Mouse (Mus musculus) layer of hippocampus, postnatal 14 days (tissue): ENCODE measurements at regions not wholly inside any gene's neighbourhood (a gene's known extent, or its start where the extent isn't known, plus 50 kb on each side); places are given as distances from the start of the nearest gene placed in this dataset.

Source experiments
- DNase-seq, 2 experiments: peaks; one replicate each; pipeline ENCODE4 v3.0.0; 2021 to 2022; ENCODE audit warnings: low spot score in 2 of 2, mixed read lengths in 1 of 2

DNA sequence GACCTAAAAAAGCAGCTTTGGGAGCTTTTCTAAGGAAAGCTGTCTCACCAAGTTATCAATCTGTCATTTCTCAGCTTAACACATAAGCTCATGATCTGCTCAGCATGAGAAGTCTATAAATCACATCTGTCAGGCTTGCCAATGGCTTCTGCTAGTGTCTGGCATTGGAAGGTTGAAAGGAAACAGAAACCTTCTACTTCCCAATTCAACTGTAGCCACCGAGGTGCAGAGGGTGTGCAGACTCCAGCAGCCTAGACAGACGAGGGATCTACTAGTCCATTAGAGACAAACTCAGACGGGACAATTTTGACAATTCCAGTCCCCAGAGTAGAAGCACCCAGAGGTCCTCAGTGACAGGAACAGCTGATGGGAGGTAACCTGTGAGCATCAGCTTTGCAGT, 103.0 kb downstream of the Nab1 start:
- peak in 1 of 2 experiments; percentile 7 for DNase-seq

GRCm38 (mm10) chr1:52392933-52393332, 107.5 kb downstream of the Nab1 start:
- no peak for DNase-seq

- DNase-seq, result no peak
Measured at GRCm38 (mm10) chr1:52388836-52389235, 111.6 kb downstream of the Nab1 start.

DNA sequence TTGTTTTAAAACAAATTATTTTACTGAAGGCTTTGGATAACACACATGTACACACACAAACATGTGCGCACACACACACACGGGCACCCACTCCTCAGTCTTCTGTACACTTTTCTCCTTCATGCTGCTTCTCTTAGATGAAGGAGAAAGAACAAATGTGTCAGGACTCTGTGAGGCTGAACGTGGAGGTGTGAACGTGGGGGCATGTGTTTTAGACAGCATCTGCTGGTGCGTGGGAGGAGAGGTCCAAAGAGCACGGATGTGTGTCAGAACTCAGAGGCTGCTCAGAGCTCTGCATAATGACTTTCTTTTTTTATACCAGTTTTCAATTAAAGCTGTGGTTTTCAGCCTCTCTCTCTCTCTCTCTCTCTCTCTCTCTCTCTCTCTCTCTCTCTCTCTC, 112.4 kb downstream of the Nab1 start:
- no peak for DNase-seq

GRCm38 (mm10) chr1:52387062-52387461, 113.4 kb downstream of the Nab1 start:
- DNase-seq, result no peak

DNA sequence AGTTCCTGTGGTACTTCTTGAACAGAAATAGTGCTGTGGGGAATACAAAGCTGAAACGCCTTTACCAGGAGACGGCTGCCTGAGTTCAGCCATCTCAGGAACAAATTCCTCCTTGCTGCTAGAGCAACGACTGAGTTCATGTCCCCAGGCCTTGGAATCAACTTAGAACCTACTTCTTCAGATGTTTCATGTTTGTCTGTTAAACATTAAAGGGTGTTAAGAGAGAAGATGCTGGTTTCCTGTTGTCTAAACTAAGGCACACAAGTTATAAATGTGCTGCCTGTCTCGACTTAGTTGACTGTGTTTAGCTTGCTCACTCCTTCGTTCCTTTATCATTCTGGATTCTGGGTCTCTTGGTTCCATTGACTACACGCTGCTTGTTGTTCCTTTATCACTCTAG, 125.2 kb downstream of the Nab1 start:
- DNase-seq, result no peak

- no peak for DNase-seq
Measured at GRCm38 (mm10) chr1:52374666-52375065, 125.8 kb downstream of the Nab1 start.

DNA sequence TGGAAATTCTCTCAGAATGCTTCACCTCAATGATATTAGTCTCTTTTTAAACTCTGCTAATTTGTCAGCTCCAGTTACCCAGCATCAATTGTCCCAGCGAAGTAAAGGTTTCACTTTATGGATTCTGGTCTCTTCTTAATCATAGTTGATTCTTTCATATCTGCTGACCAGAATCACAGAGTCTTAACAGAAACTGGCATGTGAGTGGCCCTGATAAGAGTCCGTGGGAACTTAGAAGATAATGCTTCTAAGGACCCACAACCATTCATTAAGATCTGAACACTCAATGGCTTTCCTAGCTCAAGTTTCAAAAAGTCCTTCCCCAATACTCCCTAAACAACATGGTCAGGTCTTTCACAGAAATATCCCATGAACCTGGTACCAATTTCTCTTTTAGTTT, 126.7 kb downstream of the Nab1 start:
- no peak for DNase-seq

DNA sequence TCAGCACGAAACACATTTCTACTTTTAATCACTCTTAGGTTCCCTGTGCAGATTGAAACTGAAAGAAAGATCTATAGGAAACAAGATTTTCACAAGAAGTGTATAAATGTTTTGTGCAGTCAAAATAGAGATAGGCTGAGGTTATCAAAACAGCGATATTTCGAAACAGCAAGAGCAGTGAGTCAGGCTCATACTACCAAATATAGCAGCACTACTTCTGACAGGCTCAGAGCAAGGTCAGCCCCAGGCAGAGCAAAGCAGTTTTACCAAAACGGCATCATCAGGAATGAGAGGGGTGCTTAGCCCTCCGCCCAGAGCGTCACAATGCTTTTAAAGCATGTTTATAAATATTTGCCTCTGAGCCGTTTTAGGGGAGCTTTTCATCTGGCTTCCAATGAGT, 133.4 kb upstream of the Gls start:
- no peak for DNase-seq

- DNase-seq, result no peak
Measured at GRCm38 (mm10) chr1:52363625-52364024, 130.6 kb upstream of the Gls start.

GRCm38 (mm10) chr1:52362976-52363375, 129.9 kb upstream of the Gls start:
- DNase-seq, result no peak

DNA sequence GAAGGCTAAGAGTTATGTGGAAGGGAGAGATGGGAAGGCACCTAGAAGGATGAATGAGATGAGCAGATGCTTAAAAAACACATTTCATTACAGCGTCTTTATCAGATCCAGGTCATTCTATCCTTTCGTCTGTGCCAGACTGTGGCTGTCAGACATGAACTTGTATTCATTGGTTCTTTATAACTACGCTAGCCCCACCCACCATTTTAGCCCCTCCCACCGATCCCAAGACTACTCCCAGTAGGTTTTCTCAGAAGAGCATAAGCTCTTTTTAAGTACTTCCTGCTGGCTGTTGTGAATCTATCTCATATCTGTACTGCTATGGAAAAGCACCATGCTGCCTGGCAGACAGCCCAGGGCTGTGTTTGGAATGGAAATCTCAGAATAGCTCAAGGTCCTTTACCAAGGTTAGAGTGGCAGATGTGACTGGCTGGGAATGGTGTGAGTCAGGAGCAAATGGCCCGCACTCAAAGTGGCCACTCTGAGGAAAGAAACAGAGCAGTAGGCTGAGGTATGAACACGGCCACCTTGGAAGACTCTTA, 121.1 kb upstream of the Gls start:
- peak in 1 of 2 experiments; percentile 8 for DNase-seq

DNA sequence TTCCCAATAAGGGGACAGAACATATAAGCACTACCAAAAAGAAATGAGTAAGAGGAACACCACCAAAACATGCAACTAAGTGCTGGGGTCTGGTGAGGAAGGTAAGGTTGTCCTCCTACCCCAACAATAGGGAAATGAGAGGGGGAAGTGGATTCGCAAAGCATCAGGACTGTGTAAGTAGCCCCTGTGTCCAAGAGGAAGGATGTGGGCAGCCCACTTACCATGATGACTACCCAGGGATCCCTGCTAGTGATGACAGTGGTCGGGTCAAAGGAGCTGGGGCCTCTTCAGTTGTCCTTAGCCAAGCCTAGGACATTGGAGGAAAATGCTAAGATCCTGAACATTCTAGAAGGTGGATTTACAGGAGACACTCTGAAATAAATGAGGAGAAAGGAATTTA, 109.1 kb upstream of the Gls start:
- DNase-seq, result no peak

GRCm38 (mm10) chr1:52338704-52339103, 105.7 kb upstream of the Gls start:
- no peak for DNase-seq

DNA sequence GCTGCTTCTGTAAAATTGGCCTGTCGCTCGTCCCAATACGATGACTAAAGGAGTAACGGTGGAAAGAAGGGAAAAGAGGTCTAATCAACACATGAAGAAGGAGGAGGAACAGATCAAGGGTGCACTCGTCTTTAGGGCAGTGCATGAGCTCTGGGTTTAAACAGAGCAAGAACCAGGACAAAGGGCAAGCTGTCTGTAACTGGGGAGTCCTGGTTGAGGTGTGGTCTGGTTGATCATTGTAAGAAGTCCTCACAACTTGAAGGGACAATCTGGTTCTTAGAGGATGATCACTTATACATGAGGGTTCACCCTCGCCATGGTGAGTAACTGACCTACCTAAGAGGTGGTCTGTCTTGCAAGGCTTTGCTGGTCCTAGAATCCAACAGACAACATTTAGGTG, 105.2 kb upstream of the Gls start:
- DNase-seq, result no peak

DNA sequence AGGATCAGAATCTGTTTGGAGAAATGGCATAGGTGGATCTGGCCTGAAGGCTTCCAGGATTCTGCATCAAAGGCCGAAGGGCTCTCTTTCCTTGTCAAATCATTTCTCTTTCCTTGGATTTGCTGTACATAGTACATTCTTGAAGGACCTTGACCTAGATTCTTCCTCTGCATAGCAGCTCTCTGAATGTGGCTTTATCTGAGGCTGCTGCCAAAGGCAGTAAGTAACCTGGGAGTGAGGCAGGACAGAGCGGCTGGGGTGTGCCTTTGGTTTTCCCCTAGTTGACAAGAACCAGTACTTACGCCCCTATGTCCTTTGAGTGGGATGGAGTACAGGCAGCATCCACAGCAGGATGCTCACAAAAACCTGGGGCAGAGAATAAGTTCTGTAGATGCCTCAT, 103.7 kb upstream of the Gls start:
- no peak for DNase-seq

DNA sequence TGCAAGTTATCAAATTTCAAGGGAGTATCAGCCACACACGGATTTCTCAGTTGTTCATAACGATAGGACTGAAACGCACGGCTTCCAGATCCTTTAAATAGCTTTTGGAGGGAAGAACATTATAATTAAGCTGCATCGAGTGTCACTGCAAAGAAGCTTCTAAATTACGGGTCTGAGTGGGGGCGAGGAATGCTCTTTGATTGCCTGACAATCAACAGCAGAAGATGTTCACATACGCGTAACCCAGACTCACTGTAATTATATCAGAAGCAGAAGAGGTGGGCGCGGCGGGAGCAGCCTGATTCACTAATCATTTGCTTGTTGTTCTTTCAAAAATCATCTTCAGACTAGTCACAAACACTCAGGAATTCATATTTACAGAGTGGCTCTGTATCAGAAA, 99.0 kb upstream of the Gls start:
- DNase-seq, result peak in 1 of 2 experiments; percentile 14

DNA sequence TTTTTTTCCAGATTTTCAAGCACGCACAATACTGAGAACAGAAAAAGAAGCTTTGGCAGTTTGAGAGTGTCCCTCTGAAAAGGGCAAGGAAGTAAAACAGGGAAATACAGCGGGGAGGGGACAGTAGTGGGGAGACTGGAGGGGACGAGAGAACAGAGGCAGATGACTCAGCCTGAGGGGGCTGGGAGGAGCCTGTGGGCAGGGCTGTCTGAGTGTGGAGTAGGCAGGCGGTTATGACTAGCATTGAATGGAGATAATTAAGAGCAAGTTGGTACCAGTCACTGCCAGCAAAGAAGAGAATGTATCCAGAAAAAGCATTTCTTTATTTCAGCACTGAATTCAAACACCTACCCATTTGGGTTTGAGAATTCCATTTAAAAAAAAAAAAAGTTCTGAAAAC, 98.4 kb upstream of the Gls start:
- DNase-seq, result peak in 1 of 2 experiments; percentile 18

DNA sequence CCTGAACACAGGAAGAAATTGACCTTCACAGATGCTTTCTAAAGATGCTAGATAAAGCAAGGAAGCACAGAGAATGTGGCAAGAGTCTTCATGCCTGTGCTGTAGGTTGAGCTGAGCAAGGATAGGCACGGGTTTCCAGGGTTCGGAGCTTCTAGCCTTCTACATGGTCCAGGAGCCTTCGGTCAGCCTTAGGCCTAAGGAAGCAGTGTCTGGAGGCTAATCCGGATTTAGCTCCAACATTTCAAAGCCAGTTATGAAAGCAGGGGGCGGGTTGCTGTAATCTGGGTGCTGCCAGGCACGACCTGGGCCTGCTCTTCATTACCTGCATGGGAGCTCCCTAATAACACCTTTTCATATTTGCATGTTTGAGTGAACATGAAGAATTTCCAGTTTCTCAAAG, 97.5 kb upstream of the Gls start:
- no peak for DNase-seq

DNA sequence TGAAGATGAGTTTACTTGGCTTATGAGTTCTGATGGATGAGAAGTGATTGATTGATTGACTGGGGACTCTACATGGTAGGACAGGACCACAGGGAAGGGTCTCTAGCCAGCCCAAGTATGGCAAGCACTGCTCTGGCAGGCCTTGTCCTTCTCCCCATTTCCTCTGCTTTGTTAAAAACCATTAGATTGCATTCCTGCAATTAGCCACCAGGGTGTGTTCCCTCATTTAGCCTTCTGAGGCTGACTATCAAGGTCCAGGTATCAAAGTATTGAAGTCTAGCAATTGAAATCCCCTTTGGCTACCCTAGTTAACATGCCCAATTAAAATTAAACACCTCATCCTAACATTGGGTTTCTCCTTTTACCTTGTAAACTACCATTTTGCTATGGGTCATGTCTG, 95.5 kb upstream of the Gls start:
- no peak for DNase-seq

- no peak for DNase-seq
Measured at GRCm38 (mm10) chr1:52324356-52324755, 91.3 kb upstream of the Gls start.

- no peak for DNase-seq
Measured at GRCm38 (mm10) chr1:52312076-52312633, 79.1 kb upstream of the Gls start.

DNA sequence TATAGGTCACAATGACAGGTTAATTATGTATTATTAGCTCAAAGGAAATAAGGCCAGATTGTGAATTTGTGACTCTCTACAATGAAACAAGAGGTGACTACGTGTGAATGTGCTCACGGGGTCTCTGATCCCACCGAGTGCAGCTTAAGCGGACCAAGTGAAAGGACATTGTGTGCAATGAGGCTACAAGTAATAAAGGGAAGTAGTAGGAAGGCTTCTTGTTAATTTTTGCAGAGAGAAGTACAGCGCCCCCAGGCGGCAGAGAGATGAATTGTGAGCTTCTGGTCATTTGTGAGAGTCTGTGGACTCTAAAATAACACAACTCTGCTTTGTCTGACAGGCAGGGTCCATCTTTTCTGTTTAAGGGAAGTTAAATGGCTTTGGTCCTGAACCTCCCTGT, 73.9 kb upstream of the Gls start:
- peak; percentile 26 to 47 for DNase-seq
